Comparison of ENCODE assay signal across 16 mouse cellular contexts in the genomic region with DNA sequence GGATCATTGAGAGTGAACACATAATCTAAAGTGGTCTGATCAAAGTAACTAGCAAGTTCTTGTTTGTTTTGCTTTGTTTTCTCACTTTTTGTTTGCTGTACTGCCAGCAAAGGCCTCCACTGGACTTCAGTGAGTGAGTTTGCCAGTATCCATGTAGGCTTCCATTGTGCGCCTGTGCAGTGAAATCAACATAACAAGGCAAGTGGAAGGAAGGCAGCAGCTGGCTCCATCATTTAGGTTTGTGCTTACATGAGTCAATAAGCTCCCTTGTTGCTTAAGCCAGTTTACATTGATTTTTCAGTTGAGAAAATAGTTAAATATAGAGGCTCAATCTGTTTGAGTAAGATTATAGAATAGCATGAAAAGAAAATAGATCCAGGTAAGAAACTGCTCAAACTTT.
"Had no signal": no experiment of that assay in that cellular context is flagged by ENCODE, and none has a peak within 500 bp of the region (broad histone marks: within the 10 kb centered on the region; RNA-seq: fewer than 3 reads in every experiment).

No protein-coding gene starts in this region.

- H3K4me1 ChIP-seq: limb, embryonic 10.5 days; limb, embryonic 13.5 days; liver, embryonic 12.5 days; liver, embryonic 15.5 days; midbrain, embryonic 13.5 days; stomach, embryonic 15.5 days had no signal

- DNase-seq: kidney, adult 2 months; kidney, postnatal 10 days; kidney, postnatal 36 days; liver; lung, embryonic 14.5 days; right cerebral cortex, postnatal 25 days; spleen, adult 18-20 months; thymus, postnatal 25 days had no signal

- H3K27me3 ChIP-seq: limb, embryonic 13.5 days; liver, embryonic 12.5 days; liver, embryonic 15.5 days; midbrain, embryonic 13.5 days; stomach, embryonic 15.5 days had no signal

- ATAC-seq: liver, embryonic 12.5 days; lung, postnatal 0 days; midbrain, embryonic 13.5 days had no signal

- H3K4me3 ChIP-seq: limb, embryonic 10.5 days; limb, embryonic 13.5 days; liver, embryonic 12.5 days; liver, embryonic 15.5 days; midbrain, embryonic 13.5 days; stomach, embryonic 15.5 days had no signal

- H3K27ac ChIP-seq: limb, embryonic 10.5 days; limb, embryonic 13.5 days; liver, embryonic 12.5 days; liver, embryonic 15.5 days; macrophage; midbrain, embryonic 13.5 days; stomach, embryonic 15.5 days had no signal

- H3K36me3 ChIP-seq: limb, embryonic 10.5 days; limb, embryonic 13.5 days; liver, embryonic 12.5 days; liver, embryonic 15.5 days; midbrain, embryonic 13.5 days; stomach, embryonic 15.5 days had no signal

- H3K9me3 ChIP-seq: limb, embryonic 10.5 days; limb, embryonic 13.5 days; liver, embryonic 12.5 days; liver, embryonic 15.5 days; midbrain, embryonic 13.5 days; stomach, embryonic 15.5 days had no signal

- H3K9ac ChIP-seq: limb, embryonic 13.5 days; liver, embryonic 12.5 days; liver, embryonic 15.5 days; lung, embryonic 14.5 days; midbrain, embryonic 13.5 days; stomach, embryonic 15.5 days had no signal

- H3K4me2 ChIP-seq: limb, embryonic 13.5 days; liver, embryonic 12.5 days; liver, embryonic 15.5 days; lung, embryonic 14.5 days; midbrain, embryonic 13.5 days; stomach, embryonic 15.5 days had no signal
